Mouse (Mus musculus) embryo, embryonic 11 days (tissue): Measurements from ENCODE around the gene Esrra.

ENCODE experiments used
- DNase-seq: peaks from one replicate; pipeline ENCODE4 v3.0.0-alpha.2; 2015

The Esrra gene

DNA sequence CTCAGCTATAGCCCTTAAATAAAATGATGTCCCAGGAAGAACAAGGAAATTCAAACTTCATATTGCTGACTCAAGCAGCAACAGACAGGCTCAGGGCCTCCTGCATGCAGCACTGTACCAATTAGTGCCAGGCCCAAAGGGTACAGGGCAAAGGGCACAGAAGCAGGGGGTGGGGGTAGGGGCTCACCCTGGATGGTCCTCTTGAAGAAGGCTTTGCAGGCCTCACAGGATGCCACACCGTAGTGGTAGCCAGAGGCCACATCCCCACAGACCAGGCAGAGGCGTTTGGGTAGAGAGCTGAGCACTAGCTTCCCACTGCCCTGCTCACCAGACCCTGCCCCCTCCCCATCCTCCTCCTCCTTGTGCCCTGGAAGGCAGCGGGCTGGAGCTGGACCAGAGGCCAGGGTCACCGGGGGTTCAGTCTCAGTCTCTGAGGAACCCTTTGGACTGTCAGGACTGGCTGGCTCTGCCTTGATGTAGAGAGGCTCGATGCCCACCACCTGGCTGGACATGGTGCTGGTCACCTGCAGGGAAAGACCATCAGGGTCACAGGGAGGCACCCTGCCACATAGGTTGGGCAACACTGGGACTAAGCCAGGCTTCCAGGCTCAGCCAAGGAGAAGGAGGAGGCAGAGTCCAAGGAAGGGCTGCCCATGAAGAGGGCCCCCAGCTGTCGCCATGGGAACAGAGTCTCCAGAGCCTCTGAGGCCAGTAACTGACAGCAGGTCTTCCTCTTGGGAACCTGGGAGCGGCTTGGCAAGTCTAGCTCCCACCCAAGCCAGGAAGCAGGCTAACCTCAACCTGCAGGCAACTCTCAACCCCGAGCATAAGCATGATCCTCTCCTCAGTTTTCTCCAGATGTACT is 1.5 kb downstream of the Esrra start:
- peak; percentile 43 for DNase-seq

DNA sequence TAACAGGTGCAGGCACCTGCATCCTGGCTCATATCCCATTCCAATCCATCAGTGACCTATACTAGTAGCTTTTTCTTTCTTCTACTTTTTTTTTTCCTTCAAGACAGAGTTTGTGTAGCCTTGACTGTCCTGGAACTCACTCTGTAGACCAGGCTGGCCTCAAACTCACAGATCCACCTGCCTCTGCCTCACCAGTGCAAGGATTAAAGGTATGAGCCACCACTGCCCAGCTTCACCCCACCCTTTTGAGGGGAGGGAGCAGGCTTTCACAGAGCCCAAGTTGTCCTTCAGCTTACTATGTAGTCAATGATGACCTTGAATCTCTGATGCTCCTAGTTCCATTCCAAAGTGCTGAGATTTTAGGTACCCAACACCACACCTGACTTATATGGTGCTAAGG is 2.2 kb downstream of the Esrra start:
- DNase-seq = no peak

DNA sequence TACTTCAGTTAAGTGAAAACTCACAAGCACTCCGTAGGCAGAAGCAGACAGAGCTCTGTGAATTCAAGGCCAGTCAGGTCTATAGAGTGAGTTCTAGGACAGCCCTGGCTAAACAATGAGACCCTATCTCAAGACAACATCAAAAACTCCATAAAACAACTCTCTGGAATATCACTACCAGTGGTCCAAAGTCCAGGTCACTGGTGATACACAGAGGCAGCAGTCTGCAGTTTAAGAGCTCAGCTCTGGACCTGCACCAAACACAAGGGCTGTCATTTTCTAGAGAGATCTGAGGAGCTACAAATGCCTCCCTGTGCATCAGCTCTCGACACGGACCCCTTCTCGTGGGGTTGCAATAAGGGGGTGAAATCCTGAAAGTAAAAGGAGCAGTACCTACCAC is 3.3 kb downstream of the Esrra start:
- no peak for DNase-seq

GRCm38 (mm10) chr19:6916496-6916895 is 5.1 kb downstream of the Esrra start:
- DNase-seq = no peak

DNA sequence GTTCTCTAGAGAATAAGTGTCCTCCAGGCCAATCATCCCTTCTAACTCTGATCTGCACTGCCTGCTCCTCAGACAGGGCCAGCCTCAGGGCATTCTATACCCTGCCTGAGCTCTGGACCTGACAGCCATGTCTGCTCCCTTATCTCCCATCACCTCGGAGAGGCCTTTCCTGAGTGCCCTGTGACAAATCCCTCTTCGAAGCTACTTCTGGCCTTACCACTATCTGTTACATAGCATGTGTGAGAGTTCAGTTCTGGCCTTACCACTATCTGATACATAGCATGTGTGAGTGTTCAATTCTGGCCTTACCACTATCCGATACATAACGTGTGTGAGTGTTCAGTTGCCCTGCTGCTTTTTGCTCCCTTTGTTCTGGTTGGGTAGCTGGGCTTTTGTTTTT is 6.3 kb downstream of the Esrra start:
- no peak for DNase-seq

- DNase-seq = no peak
Observed at GRCm38 (mm10) chr19:6914540-6914939, 7.1 kb downstream of the Esrra start.

DNA sequence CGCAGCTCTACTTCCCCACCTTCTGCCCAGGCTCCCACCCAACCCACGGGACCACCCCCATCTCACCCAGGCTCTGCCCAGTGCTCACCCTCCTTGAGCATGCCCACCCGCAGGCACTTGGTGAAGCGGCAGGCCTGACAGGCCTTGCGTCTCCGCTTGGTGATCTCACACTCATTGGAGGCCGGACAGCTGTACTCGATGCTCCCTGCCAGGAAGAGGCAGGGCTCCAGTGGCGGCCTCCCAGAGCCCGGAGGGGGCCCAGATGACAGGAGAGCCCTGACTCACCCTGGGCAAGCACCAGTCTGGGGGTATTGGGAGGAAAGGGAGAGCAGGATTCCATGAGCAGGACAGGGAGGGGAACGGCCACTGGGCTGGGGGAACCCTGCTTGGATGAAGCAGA is 7.6 kb downstream of the Esrra start:
- no peak for DNase-seq

DNA sequence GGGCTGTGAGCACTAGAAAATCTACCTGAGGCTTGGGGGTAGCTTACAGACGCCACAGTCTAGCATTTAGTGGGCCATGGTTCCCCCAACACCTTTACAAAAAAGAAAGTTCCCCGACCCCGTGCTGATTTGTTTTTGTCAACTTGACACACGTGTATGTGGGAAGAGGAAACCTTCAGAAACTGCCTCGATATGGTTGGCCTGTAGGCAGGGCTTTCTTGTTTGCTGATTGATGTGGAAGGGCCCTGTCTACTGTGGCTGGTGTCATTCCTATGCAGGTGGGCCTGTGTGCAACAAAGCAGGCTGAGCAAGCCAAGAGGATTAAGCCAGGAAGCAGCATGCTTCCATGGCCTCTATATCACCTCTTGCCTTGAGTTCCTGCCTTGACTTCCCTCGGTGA is 8.6 kb downstream of the Esrra start:
- DNase-seq = no peak

GRCm38 (mm10) chr19:6912205-6912970 is 9.2 kb downstream of the Esrra start:
- DNase-seq = no peak

GRCm38 (mm10) chr19:6911101-6912074 is 10.2 kb downstream of the Esrra start:
- DNase-seq = no peak

DNA sequence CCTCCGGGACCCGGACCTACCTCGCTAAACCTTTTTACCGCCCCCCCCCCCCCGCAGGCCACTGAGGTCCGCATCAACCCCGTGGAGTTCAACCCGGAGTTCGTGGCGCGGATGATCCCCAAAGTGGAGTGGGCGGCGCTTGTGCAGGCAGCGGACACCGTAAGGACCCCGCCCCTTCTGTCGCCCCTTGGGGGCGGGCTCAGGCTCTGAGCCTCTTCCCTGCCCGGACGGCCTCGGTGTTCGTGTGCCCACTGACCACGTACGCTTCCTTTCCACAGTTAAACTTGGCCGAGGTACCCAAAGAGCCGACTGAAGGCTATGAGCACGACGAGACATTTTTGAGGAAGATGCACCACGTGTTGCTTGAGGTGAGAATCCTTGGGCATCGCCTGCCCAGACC is 11.3 kb downstream of the Esrra start:
- DNase-seq = peak; percentile 81

DNA sequence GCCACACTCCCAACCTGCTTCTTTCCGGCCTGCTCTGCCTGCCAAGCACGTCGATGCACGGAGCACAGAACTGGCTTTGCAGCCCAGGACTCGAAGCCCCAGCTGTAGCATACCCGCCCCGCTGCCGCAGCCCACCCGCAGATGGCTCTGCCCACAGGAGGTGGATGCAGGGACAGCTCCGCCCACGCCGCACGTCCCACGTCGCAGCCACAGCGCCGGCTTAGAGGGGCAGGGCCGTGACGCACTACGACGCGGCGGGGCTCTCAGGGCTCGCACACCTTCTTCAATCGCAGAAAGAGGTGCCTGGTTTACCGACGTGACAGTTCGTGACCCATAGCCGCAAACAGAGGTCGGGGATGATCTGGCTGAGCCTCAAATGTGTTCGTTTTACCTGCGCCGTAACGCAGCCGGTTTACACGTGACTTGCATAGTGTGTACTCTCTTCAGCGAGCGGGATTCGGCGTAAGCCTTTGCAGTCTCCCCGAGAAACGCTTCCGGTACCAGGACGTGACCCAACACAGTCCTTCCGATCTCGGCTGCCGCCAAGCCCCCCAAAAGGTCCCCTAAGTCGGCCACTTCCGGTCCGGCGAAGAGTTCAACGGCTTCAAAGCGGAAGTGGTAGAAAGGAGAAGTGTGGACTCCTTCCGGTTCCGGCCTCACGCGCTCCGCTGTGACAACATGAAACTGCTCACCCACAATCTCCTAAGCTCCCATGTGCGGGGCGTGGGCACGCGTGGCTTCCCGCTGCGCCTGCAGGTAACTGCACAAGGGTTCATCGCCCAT is 11.9 kb downstream of the Esrra start, which contains the start of the genes Trmt112 and Prdx5:
Gene Trmt112 (plus strand): TSS at position 192 of the 783 bp plus-strand sequence.
Gene Prdx5 (minus strand): TSS at position 600 of the 783 bp plus-strand sequence.
- peak; percentile 97 for DNase-seq

DNA sequence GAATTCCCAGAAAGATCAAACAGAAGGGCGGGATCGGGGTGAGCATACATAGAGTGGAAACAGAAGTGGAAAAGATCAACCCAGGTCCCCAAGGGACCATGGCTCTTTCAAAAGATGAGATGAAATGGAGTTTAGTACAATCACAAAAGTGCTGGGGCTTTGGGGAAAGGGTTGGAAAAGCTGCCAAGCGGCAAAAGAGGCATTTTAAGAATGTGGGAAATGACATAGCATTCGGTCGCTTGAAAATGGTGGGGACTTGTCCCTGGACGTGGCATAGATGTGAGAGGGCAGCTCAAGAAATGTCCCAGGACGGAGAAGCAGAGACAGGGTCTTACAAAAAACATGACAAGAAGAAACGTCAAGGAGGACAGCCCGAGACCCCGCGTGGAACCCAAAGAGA is 12.6 kb downstream of the Esrra start:
- no peak for DNase-seq

DNA sequence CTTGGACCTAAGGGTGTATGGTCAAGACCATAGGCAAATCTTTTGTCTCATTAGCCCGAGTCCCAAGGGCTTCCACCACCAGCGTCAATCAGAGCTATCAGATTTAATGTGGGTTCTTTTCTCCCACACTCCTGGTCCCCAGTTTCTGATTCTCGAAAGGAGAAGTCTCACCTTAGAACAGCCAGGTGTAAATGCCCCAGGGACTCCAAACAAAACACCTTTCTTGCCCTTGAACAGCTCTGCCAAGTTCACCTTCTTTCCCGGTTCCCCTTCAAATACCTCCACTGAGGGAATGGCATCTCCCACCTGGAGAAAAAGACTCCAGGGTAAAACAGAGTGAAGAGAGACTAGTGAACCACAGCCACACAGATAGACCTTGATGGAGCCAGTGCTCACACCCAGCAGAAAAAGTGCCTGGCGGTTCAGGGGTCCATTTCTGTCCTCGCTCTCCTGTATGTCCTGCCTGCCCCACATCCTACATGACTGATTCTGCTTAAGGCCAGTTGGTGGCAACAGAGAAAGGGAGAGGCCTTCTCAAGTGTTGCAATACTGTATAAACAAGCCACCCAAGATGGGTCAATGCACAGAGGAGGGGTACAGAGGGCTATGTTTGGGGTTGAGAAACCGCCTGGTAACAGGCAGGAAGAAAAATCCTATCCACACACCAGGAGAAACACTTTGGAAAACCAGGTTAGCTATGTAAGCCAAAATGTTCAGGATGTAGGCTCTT is 13.6 kb downstream of the Esrra start:
- no peak for DNase-seq

- no peak for DNase-seq
Observed at GRCm38 (mm10) chr19:6907094-6907493, 14.5 kb downstream of the Esrra start.

GRCm38 (mm10) chr19:6906199-6906598 is 15.4 kb downstream of the Esrra start:
- no peak for DNase-seq

- DNase-seq = no peak
Observed at GRCm38 (mm10) chr19:6905498-6906159, 16.0 kb downstream of the Esrra start.

- DNase-seq = no peak
Observed at GRCm38 (mm10) chr19:6904846-6905245, 16.8 kb downstream of the Esrra start.

GRCm38 (mm10) chr19:6903031-6903430 is 18.6 kb downstream of the Esrra start:
- no peak for DNase-seq

GRCm38 (mm10) chr19:6899641-6900040 is 22.0 kb downstream of the Esrra start:
- DNase-seq = no peak
